Mouse (Mus musculus) embryo, embryonic 10 days (tissue): ENCODE results near the gene Fbxo47.
"Not testable (repeated sequence)": the region's sequence is repeated elsewhere in the genome, so short reads cannot be mapped to it uniquely, and the experiment has no call there.

Source experiments
- DNase-seq: peaks from one replicate; pipeline ENCODE4 v3.0.0-alpha.2; 2015; ENCODE audit warnings: low spot score

Gene Fbxo47

DNA sequence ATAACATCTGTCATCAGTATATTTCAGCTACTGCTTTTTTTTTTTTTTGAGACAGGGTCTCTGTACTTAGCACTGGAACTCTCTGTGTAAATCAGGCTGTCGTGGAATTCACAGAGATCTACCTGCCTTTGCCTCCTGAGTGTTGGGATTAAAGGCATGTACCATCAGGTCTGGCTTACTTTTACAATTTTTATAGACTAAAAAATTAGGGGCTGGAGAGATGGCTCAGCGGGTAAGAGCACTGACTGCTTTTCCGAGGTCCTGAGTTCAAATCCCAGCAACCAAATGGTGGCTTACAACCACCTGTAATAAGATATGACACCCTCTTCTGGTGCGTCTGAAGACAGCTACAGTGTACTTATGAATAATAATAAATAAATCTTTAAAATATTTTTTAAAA, 3.6 kb downstream of the Fbxo47 start:
- DNase-seq = no peak

- peak; percentile 9 for DNase-seq
These were observed 6.6 kb downstream of the Fbxo47 start for GRCm38 (mm10) chr11:97877341-97877740.

DNA sequence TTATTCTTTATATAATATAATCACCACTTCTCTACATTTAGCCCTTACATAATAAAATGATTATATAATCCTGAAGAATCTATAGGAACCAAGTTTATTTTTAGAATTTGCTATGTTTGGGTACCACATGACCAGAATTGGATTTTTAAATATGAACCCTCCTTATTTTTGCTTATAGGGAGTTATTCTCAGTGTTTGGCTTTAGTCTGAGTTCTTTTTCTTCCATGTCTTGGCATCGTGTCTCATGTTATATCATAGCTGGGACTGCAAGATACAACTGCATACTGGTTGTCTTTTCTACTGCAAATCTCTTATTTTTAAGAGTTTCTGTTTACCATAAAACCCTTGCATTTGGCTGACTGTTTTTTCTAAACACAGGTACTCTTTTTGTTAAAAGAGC, 9.6 kb downstream of the Fbxo47 start:
- DNase-seq = no peak

- DNase-seq = not testable (repeated sequence)
These were observed 11.6 kb downstream of the Fbxo47 start for GRCm38 (mm10) chr11:97872378-97872777.

GRCm38 (mm10) chr11:97867591-97867990, 16.4 kb downstream of the Fbxo47 start:
- no peak for DNase-seq

GRCm38 (mm10) chr11:97866091-97866888, 17.7 kb downstream of the Fbxo47 start:
- no peak for DNase-seq

- DNase-seq = no peak
These were observed 18.5 kb downstream of the Fbxo47 start for GRCm38 (mm10) chr11:97865421-97865820.

- DNase-seq = no peak
These were observed 21.8 kb downstream of the Fbxo47 start for GRCm38 (mm10) chr11:97862148-97862547.

DNA sequence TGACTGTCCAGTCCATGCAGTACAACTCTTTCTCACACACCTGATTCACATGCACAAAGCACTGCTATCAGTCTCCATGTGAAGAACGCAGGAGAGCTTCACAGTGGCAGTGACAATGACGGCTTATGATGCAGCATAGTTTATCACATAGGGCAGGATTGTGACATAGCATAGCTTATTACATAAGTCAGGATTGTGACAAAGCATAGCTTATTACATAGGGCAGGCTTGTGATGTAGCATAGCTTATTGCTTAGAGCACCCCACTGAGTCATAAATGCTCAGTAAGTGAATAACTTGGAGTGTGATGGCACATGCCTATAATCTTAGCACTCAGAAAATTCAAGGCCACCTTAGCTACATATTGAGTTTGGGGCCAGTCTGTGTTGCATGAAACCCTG, 28.5 kb downstream of the Fbxo47 start:
- DNase-seq = no peak

DNA sequence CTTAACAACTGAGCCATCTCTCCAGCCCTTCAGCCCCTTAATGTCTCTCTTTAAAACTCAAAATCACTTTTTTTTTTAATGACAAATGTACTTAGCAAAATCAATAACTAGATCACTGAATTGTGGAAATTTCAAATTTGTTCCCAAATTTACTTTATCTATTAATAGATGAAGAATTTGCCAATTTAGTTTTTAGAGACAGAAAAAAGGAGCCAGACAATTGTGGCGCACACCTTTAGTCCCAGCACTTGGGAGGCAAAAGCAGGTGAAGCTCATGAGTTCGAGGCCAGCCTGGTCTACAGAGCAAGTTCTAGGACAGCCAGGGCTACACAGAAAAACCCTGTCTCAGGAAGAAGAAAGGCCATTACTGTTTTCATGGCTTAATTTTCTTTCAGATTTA, 32.4 kb downstream of the Fbxo47 start:
- DNase-seq = no peak

DNA sequence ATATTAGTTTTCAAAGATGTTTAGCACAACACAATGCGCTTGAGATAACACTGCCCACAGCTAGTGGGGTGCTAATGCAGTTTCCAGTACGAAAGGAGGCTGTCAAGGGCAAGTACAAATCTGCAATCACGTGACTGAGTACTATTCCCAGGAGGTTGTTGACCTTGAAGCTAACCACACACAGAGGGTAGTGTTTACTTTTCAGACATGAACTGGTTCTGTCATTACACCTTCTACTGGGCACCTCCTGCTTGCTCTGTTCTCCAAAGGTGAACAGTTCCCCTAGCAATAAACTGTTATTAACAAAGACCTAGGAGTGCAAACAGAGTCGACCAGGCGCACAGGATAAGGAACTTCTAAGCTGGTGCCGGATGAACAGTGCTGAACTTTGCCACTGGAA, 33.6 kb downstream of the Fbxo47 start:
- no peak for DNase-seq

GRCm38 (mm10) chr11:97842001-97842400, 42.0 kb downstream of the Fbxo47 start:
- no peak for DNase-seq

- peak; percentile 94 for DNase-seq
These were observed 42.8 kb downstream of the Fbxo47 start for GRCm38 (mm10) chr11:97840991-97841661.

- DNase-seq = peak; percentile 85
These were observed 43.4 kb downstream of the Fbxo47 start, which contains the start of gene B230217C12Rik for GRCm38 (mm10) chr11:97840539-97840954. Gene B230217C12Rik (plus strand): TSS chr11:97840780.

GRCm38 (mm10) chr11:97840135-97840490, 43.8 kb downstream of the Fbxo47 start:
- no peak for DNase-seq

DNA sequence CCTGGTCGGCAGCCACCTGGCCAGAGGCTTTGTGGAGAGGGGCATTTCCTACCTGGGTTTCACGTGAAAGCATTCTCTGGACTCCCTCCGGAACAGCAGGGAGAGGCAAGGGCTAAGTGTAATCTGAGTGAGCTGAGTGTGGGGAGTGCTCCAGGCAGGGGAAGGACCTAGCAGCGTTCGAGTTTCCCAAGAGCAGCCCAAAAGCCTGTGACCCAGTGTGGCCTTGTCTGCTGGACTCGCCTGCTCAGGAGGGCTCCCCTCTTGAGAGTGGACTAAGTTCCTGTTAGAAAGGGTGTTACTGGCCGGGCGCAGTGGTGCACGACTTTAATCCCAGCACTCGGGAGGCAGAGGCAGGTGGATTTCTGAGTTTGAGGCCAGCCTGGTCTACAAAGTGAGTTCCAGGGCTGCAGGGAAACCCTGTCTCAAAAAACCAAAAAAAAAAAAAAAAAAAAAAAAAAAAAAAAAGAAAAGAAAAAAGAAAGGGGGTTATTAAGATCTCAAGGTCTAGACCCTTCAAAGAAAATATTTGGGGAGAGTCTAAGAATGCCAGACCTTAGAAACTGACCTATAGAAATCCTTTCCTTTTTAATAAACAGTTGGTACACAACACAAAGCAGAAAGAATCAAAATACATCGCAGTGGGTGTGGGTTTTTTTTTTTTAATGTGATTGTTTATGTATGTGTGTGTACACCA, 44.4 kb downstream of the Fbxo47 start:
- DNase-seq = no peak

GRCm38 (mm10) chr11:97838779-97839440, 45.0 kb downstream of the Fbxo47 start:
- DNase-seq = no peak

- no peak for DNase-seq
These were observed 46.3 kb downstream of the Fbxo47 start for GRCm38 (mm10) chr11:97837641-97838149.

- DNase-seq = not testable (repeated sequence)
These were observed 46.9 kb downstream of the Fbxo47 start for GRCm38 (mm10) chr11:97837051-97837450.

DNA sequence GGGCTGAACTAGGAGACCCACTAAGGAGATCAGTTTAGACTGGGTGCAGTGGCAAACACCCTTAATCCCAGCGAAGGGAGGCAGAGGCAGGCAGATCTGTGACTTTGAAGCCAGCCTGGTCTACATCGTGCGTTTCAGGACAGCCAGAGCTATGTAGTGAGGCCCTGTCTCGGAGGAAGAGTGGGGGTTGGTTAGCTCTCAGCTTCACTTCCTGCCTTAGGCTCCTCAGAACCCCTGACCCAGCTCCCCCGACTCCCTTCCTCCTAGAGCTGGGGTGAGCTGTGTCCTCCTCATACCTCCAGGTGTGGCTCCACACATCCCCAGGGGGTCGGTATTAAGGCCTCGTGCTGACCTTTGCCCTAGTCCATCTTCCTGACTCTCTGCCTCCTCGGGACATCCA, 47.4 kb downstream of the Fbxo47 start:
- DNase-seq = no peak

- DNase-seq = no peak
These were observed 50.6 kb downstream of the Fbxo47 start for GRCm38 (mm10) chr11:97833352-97833751.

DNA sequence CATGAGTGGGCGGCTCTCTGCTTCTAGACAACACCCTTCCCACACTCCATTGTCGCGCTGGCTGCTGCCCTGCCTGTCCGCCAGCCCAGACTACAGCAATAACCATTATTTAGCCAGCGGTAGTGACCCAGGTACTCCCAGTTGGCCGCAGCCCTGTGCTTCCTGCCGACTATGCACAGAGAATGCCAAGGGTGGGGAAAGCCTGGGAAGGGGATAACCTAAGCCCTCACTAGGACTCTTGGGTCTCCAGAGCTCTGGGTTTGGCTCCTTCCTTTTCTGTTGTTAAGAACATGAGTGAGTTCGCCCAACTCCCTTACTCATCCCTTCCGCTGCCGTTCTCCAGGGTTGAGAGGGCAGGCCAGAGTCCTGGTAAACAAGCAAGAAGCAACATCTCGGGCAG, 52.0 kb downstream of the Fbxo47 start:
- DNase-seq = no peak
